Mouse (Mus musculus): ENCODE results near the gene Jag1. TPM values are rescaled to one million over a fixed set of nuclear protein-coding genes. Genes with fewer than 3 reads are reported as not detected.

Jag1 gene
- 8.4 TPM for polyA plus RNA-seq (2014; fragmentation: Illumina TruSeq; extraction: RNeasy Lipid Tissue Mini Kit (QIAGEN cat#74804); ENCODE audit: low read depth, low replicate concordance)

DNA sequence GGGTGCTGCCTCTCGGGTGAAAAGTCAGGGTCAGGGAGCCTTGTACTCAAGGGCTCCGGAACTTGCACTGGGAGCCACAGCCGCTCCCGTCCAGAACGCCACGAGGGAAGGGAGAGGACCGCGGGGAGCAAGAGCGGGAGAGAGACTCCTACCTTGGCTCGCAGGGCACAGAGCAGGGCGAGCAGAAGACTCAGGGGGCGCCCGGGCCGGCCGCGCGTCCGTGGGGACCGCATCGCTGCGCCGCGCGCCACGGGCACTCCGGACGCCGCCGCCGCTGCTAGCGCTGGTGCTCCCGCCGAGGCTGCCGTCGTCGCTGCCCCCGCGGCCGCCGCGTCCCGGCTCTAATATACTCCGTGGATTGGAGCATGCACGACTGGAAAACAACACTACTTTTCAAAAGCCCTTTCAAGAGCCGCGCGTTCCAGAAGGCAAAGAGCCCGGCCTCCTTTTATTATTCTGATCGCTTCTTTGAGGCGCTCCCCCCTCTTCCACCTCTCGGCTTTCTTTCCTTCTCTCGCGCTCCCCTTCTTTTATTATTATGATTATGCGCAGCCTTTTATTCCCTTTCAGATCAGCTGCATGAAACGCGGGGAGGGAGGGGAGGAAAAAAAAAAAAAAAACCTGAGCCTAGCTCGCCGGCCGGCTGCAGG, at the start of gene Jag1:
Jag1 (minus strand) TSS at position 620 of the 650 bp plus-strand sequence.

Other genes with a start within 250 kb of the Jag1 start
- gene AL731706.2, start 231.0 kb downstream of the Jag1 start, polyA plus RNA-seq (2014; fragmentation: Illumina TruSeq; extraction: RNeasy Lipid Tissue Mini Kit (QIAGEN cat#74804); ENCODE audit: low read depth, low replicate concordance) = not detected
- 13.6 TPM for gene Slx4ip, start 225.4 kb downstream of the Jag1 start, polyA plus RNA-seq (2014; fragmentation: Illumina TruSeq; extraction: RNeasy Lipid Tissue Mini Kit (QIAGEN cat#74804); ENCODE audit: low read depth, low replicate concordance)
- 8.6 TPM for gene AL731706.1, start 225.3 kb downstream of the Jag1 start, polyA plus RNA-seq (2014; fragmentation: Illumina TruSeq; extraction: RNeasy Lipid Tissue Mini Kit (QIAGEN cat#74804); ENCODE audit: low read depth, low replicate concordance)
- 119 TPM for gene Mkks, start 225.3 kb downstream of the Jag1 start, polyA plus RNA-seq (2014; fragmentation: Illumina TruSeq; extraction: RNeasy Lipid Tissue Mini Kit (QIAGEN cat#74804); ENCODE audit: low read depth, low replicate concordance)

All from adrenal gland, adult 10 weeks (tissue).